Mouse (Mus musculus): ENCODE results near the gene Jak1.

Gene Jak1

DNA sequence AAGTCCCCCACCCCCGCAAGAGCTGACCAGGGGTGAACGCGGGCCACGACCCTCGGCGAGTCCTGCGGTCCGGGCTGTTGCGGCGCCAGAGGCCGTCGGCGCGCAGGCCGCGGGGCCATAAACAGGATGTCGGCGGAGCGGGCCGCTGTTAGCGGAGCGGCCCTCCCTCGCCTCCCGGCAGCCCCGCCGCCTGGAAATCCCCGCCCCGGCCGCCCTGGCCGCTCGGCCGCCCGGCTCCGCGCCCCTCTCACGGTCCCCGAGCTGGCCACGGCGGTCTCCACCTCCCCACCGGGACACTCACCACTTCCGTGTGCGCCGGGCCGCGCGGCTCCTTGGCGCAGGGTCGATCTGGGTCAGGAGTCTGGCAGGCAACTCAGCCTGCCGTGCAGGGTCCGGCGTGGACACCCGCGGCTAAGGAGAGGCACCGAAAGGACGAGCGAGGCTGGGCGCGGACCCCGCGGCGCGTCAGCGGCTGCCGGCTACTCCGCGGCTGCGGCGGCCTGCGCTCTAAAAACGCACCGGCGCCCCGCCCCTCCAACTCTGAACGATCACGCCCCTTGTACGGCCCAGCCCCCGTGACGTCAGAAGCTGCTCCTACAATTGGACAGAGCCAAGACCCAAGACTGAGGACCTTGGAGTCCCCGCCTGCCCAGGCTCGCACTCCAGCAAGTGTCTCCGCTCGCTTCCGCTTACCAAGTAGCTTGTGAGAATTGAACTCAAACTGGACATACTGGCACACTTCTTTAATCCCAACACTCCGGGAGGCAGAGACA lies at the start of gene Jak1:
Gene Jak1 (minus strand): TSS at position 542 of the 773 bp plus-strand sequence.
- DNase-seq (ENCODE audit: low read depth, low spot score), result peak; percentile 95

DNA sequence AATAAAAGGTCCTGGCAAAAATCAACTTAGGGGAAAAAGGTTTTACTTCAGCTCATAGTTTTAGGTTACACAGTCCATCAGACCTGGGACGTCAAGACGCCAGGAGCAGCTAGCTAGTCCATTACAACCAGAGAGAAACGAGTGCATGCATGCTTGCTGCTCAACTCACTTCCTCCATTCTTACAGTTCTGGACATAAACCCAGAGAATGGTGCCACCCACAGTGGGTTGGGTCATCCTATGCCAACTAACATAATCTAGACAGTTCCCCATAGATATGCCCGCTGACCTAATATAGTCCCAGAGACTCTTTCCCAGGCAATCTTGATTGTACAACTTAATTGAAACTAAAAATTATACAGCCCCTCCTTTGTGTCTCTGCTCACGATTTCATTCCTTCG lies 47.0 kb upstream of the Jak1 start:
- DNase-seq (ENCODE audit: low read depth, low spot score), result no peak

DNA sequence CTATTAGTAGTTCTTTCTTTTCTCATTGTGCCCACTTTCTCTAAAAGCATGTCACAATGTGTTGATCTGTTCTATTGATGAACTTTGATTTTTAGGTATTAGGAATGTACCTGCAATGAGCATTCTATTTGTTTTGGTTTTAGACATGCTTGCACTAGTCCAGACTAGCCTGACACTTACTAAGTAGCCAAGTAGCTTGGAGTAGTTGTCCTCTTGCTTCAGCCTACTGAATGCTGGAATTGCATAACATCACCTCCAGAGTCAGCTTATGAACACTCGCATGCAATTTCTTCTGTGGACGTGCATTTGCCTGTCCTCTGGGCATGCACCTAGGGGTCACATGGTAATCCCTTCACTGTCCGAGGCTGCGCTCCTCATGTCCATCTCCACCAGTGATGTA lies 43.1 kb upstream of the Jak1 start:
- DNase-seq (ENCODE audit: low read depth, low spot score), result no peak

DNA sequence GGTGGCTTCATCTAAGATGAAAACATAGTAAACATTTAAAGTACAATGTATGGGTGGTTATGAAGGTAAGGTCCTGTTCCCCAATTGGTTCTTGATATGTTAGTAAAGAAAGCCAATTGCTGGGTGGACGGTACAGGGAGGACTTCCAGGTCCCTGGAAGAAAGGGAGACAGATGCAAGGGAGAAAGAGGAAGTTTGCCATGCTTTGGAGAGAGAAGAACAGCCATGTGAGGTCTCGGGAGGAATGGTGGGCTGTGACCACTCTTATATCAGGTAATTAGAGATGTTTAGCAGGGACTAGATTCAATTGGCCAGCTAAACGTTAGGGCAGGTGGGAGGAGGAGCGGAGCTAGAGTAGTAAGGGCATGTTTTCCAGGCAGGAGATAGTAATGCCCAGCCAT lies 42.2 kb upstream of the Jak1 start:
- no peak for DNase-seq (ENCODE audit: low read depth, low spot score)

DNA sequence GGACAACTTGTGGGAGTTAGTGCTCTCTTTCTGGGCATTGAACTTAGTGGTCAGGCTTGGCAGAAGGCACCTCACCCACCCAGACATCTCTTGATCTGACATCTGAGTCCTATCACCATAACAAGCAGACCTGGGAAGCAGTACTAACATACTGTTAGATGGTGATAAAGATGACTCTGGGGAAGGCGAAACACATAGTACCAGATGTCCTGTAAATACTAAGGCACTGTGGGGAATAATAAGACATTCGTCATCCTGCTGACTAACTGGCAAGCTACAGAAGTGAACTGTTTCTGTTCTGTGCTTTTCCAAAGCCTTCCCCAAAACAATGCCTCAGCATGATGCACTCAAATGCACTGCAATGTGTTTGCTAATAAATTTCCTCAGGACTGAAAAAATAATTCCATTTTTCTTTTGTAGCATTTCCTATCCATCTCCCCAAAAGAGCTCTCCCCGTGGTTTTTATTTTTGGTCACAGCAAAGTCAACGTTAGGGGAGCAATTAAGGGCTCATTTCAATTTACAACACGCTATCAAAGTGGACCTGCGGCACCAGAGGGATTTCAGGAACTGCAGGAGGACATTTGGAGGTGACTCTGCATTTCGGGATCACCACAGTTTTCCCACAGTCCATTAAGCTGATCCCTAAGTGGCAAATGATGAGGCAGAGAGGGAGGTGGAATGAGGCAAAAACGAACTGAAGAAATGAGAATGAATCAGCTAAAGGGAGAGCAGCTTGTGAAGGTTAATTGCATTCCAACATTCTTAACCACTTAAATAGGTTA lies 41.2 kb upstream of the Jak1 start:
- no peak for DNase-seq (ENCODE audit: low read depth, low spot score)

DNA sequence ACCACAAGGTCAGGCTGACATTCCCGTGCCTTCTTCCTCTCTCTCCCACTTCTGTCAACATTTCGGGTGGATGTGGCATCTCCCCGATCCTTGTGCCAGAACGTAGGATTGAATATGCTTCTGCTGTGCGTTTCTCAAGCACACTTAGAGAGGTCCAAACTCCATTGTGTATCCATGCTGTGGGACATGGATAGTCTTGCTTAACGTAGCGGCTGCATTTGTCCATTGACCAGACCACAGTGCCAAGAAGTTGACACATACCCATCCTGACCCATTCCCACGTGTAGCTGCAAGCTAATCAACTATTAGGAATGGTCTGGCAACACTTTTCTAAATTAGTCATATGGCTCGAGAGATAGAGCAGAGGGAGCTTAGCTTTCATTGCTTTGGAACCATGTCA lies 40.0 kb upstream of the Jak1 start:
- DNase-seq (ENCODE audit: low read depth, low spot score), result no peak

DNA sequence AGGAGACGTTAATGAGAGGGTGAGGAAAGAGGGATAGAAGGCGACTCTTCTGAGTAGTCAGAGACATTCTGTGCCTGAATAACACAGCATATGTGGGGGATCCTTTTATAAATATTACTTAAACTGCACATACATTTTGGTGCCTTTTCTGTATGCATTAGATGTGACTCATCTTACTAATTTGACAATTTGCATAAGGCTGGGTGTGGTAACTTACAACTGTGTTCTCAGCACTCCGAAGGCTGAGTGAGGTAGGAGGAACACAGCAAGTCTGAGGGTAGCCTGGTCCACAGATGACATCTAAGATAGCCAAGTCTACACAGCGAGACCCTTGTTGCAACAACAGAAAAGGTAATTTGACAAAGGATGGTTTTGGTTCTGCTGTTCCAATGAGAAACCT lies 39.0 kb upstream of the Jak1 start:
- no peak for DNase-seq (ENCODE audit: low read depth, low spot score)

DNA sequence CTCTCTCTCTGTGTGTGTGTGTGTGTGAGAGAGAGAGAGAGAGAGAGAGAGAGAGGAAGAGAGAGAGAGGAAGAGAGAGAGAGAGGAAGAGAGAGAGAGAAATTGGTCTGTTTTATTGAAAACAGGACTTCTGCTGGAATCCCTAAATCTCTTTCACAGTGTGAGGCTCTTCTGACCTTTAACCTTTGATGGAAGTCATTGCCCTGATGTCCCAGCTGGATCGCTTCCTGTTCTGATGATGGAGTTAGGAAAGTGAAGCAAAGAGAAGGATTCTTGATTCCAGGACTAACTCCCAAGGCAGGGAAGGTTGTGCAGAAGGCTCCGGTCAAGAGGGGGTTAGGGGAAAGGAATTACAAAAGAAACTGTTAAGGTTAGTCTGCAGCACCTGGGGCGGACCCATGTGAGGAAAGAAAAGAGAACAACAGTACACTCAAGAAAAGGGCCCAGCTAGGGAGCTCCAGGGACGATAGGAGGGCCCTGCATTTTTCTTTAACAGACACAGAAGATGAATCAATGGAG lies 35.4 kb upstream of the Jak1 start:
- DNase-seq (ENCODE audit: low read depth, low spot score), result peak; percentile 19

DNA sequence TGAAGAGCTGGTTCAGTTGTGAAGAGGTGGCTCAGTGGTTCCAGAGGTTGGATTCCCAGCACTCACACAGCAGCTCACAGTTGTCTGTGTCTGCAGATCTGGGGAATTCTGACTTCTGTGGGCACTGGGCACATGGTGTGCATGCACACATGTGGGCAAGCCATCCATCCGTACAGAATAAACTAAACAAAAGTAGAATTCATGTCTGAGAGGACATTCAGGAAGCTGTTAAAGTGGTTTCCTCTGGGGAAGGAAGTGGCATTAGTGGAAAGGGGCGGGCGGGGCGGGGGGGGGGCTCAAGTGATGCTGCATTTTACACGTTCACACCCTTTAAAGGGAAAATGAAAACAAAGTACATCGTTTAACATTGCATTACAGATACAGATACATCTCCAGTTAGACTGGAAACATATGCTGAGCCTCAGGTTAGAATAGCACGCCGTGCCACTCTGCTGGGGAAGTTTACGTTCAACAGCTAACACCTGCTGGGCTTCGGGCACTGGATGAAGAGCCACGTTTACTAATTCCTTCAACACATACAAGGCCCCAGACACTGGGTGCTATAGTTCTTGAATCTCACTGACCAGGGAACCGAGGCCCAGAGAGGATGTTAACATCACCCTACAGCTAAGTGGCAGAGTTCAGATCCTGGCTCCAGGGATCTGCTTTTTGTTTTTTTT lies 33.4 kb upstream of the Jak1 start:
- DNase-seq (ENCODE audit: low read depth, low spot score), result no peak

DNA sequence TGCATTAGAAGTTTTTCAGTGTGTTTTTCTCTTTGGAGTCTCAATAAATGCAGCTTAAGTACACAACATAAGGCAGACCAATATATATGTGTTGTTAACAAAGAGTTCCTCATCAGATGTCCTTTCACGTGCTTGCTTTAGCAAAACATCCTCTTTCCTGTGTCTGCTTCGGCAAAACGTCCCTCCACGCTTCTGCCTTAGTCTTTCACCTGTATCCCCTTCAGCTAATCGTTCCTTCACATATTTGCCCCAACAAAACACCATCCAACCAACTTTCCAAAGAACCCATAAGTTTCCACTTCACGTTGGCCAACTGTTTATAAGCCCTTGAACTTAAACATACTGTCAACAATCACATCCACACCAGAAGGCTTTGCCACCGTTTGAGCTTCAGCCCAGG lies 31.8 kb upstream of the Jak1 start:
- no peak for DNase-seq (ENCODE audit: low read depth, low spot score)

DNA sequence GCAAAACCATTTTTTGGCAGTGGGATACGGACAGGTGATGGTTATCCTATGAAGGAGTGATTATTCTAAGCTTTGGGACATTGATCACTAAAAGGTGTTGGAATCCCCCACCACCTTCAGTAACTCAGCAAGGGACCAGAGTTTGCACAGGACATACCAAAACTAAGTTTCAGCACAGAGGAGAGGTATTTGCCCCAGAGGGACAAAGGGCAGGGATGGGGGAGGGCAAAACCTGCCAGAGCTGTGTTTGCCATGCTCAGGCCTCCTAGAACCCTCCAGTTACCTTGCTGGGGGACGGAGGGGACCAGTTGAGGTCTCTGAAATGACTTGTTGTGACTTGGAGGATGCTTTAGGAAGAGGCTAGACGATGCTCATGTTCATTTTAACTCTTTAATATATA lies 30.7 kb upstream of the Jak1 start:
- no peak for DNase-seq (ENCODE audit: low read depth, low spot score)

DNA sequence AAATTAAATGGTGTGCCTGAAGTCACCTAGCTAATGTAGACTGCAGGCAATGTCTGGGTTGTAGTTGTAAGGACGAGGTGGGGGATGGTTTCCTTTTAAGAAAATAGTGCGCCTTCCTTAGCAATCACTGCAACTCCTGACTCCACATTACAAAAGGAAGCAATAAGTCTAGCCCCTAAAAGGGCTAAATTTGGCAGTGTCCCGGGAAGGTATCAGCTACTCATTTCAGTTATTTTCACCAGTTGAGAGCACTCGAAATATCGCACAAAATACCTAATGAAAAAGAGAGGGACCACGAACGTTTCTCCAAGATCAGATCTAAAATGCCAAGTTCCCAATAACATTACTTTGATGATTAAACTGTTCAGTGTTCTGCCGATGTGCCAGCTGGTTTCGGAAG lies 28.6 kb upstream of the Jak1 start:
- no peak for DNase-seq (ENCODE audit: low read depth, low spot score)

DNA sequence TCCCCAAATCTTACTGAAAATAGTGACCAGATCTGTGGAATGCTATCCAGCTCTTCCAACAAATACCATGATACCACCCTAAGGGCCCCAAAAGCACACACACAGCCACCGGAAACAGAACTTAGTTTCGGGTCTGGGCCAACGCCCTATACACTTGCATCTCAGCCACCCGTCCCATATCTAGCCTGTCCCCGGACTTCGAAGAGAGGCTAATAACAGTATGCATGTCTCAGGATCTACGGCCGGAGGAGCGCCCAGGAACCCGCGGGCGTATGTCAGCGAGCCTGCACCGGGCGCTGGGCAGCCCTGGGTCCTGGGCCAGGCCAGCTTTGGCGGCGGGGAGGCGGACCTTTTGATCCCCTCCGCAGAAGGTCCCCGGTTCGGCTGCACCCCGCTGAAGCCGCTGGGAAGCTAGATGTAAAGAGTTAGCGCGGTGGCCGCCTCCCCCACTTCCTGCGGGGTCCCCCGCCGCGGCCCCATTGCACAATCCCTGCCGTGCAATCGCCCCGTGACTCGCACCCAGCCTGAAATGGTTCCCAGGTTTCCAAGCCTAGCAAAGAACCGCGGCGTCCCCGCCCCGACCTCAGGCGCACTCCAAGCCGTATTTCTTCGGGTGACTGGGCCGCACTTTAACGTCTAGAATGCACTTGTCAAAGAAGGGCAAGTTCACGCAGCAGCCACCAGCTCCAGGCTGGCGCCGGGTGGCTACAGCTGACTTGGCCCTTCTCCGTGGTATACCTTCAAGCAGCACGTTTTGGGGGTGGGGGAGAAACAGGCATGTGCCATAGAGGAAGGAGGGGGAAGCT lies 27.9 kb upstream of the Jak1 start:
- peak; percentile 42 for DNase-seq (ENCODE audit: low read depth, low spot score)

DNA sequence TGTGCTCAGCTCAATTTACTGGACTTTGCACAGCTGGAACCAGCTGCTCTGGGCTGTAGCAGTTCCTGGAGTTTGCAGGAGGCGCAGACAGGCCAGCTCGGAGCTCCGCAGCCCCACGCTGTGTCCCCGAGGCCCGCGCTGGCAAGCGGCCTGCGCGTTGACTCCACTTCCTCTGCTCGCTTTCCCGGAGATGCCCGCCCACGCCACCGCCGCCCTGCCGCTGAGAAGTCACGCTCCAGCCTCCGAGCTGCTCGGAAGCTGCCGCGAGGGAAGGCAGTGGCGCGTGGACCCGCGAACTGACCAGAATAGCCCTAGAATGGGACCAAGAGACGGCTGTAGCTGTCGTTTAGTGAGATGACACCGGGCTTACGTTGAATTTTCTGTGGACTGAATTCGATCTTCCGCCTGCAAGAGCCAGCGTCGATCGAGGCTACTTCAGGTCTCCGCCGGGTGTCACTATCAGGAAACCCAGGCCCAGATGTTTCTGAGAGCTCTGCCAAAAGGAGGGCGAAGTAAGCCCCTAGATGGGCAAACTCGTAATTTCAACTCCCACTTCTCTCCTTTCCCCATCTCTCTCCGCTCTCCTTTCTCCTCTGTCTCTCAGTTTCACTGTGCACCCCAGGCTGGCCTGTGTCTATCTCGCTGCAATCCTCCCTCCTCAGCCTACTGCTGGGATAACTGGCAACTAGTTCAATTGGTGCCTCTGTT lies 27.1 kb upstream of the Jak1 start:
- peak; percentile 30 for DNase-seq (ENCODE audit: low read depth, low spot score)

DNA sequence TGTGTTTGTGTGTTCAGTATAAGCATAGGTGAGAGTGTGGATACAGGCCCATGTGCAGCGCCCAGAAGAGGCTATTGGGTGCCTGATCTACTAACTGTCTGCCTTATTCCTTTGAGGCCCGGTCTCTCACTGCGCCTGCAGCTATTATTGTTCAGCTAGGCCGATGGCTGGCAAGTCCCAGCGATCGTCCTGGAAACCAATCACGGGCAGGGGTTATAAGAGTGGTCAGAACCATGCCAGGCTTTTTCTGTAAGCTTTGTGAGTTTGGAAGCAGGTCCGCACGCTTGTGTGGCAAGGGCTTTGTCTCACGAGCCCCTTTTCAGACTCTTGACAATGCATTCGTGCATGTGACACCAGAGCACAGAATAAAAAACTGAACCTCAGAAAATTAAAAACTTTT lies 23.2 kb upstream of the Jak1 start:
- DNase-seq (ENCODE audit: low read depth, low spot score), result no peak

DNA sequence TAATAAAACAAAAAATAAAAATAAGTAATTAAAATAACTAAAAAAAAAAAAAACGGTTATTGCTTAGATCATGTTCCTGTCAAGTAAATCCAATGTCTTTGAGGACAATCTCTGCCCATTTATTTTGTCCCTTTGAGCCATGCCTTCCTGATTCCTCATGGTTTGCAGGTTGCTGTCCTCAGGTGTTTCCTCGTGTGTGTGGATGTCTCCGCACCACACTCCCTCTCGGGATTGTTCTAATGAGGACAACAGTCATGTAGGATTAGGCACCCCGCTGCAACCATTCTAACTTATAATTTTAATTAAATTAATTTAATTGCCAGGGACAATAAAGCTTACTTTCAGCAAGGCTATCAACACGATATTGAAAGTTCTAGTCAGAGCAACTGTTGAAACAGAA lies 21.5 kb upstream of the Jak1 start:
- no peak for DNase-seq (ENCODE audit: low read depth, low spot score)

DNA sequence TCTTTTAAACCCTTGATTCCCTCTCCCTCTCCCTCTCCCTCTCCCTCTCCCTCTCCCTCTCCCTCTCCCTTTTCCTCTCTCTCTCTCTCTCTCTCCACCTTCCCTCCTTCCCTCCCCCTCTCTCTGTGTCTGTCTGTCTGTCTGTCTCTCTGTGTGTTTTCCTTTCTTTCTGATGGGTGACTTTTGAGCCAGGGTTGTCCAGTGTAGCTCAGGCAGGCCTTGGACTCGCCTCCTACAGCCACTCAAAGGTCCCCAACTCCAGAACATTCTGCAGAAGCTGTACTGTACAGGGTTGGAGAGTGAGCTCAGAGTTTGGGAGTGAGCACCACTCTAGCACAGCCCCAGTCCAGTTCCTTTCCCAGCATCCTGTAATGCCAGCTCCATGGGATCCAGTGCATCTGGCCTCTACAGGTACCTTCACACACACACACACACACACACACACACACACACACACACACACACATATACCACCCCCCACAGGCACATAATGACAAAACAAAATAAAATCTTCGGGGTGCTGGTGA lies 20.9 kb upstream of the Jak1 start:
- DNase-seq (ENCODE audit: low read depth, low spot score), result no peak

DNA sequence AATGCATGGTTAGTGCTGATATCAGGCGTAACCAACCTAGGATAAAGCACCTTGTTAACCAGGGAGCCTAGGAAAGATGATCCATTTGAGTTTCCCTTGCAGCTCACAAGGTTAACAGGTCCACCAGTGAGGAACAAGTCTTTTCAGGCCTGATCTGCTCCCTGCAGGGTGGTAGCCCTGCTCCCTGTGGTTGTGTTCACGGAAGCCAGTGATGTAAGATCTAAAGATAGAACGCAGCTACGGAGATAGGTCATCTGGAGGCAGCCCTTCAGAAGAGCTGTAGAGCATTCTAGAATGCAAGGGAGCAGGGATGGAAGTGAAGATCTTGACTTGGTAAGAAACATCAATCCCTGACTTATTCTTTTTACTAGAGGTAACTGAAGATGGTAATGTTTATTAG lies 18.9 kb upstream of the Jak1 start:
- no peak for DNase-seq (ENCODE audit: low read depth, low spot score)

DNA sequence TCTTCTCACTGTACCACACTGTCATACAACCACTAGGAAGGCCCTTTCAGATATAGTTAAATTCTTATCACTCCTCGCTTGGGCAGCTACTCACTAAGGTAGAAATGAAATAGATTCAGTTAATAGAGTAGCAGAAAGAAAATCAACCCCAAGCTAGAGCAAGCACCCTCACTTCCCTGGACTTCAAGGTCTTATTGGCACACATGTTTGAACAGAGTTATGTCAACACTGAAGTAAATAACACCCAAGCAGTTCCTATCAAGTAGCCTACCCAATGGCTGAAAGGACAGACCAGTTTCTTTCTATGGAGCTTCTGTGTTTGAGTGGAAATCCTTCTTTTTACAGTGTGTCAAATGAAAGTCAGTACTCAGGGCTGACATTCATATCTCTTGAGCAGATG lies 17.2 kb upstream of the Jak1 start:
- DNase-seq (ENCODE audit: low read depth, low spot score), result no peak

DNA sequence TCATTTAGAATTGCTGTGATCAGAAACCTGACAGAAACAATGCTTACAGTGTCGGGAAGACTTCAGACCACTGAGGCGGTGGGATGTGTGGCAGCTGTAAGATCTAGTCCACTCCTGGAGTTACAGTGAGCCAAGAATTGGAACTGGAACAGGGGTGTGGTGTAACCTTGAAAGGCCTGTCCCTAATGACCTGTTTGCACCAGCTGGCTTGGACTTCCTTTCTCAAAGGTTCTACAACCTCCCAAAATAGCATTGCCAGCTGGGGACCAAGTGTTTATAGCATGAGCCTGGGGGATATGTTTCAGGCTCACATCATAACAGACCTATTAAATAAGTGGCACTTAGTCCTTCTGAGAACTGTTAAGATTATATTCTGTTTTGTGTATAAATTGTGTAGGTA lies 15.0 kb upstream of the Jak1 start:
- DNase-seq (ENCODE audit: low read depth, low spot score), result no peak
